Mouse (Mus musculus): ENCODE data around the gene Nfkb1.

Gene Nfkb1

DNA sequence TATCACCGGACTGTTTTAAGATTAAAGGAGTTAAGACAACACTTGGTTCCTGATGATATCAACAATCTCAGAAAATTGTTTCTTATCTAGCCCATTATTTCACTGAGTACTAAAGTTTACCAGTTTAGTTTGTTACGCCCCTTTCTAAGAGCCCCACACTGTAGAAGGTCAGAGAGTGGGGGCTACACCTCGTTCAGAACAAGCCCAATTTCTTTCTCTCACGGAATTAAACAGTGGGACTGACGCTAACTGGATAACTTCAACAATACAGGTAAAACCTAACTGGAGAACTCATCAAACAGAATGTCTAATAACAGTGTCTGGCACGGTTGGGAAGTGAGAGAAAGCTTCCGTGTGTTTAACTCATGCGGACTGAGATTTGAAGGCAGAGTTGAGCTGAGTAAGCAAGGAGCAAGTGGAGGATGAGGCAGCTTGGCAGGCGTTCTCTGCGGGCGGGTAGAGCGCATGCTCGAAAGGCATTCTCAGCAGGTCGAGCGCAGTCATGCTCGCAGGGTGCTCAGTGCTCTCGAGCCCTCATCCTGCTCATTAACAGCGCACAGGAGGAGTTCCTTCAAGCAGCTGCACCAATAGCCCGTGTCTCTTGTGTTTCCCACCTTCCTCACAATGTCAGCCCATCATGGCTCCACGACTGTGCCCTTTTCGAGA is 60.8 kb downstream of the Nfkb1 start:
- DNase-seq (ENCODE audit: low read depth), result no peak

DNA sequence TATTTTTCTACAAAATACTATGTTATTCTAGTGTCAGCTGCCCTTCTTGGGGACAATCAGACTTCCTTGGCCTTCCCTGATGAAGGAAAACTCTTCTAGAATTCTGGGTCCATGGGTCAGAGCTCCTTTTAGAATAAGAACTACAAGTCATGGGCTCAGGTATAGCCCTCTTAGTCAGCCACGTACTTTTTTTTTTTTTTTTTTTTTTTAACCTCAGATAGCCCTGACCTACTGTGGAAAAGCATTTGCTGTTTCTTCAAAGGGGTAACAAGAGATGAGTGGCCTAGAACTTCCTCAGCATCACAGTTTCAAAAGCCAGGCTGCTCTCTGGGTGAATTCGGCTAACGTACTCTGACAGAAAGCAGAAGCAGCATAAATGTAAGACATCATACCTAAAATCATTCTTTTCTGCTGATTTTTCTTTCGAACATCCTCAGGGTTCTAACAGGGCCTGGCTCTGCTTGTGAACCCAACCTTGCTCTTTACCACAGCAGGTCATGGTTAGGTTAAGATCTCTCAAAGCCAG is 61.5 kb downstream of the Nfkb1 start:
- DNase-seq (ENCODE audit: low read depth), result no peak

DNA sequence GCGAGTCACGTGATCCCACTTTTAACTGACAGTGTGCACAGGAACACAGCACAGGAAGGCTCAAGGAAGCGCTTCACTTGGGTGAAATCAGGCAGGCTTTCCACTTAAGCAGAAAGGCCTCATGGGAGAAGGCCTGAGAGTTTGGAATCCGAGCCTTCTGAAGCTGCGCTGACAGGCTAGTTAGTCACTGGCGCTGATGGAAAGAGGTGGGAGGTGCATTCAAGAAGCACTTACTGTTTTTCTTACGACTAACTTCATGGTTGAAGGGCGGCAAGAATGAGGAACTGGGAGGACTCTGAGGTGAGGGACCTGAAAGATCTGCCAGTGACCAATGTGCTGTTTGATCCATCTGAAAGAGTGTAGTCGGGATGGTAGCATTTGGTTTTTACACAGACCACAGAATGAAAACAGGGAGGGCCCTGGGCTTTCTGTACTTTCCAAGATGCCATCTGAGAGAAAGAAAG is 62.6 kb downstream of the Nfkb1 start:
- peak; percentile 80 for DNase-seq (ENCODE audit: low read depth)

DNA sequence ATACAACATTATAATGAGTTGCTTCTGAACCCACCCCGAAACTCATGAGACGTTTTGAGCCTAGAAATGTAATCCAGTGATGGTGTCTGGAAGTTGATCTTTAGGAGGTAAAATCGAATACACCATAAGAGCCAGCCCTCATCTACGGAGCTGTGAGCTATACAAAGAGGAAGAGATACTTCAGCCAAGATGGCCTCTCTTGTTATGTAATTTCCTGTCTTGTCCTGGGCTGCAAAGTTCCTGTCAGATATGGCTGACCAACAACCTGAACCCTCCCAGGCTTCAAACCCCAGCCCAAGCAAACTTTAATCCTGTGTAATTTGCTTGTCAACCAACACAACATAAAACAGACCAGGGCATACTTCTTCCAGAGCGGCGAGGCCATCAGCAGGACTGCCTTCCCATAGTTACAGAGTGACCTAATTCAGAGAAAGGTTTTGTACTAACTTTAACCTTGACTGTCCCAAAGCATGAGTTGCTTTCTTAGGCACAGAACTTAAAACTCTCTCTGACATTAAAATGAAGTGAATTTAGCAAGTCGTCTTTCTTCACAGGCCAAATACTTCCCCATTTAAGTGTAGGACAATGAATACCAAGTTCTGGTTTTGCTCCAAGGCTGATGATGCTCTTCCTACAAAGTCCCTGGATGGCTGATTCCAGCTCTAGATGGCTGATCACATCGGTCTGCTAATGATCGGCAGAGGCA is 63.2 kb downstream of the Nfkb1 start:
- no peak for DNase-seq (ENCODE audit: low read depth)

DNA sequence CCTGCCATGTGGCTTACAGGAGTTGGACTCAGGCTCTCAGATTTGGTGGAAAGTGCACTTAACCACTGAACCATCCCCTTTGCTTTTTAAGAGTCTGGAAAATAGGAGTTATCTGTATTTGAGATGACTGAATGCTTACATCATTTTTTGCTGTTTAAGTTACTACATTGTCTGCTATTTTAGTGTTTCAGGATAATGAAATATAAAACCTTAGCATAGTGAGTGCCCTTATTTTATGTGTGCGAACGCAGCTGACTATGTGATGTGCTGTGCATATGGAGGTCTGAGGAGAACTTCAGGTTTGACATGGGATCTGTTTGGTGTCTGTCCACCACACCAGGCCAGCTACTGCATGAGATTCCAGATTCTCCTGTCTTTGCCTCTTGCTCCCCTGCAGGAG is 66.1 kb downstream of the Nfkb1 start:
- no peak for DNase-seq (ENCODE audit: low read depth)

DNA sequence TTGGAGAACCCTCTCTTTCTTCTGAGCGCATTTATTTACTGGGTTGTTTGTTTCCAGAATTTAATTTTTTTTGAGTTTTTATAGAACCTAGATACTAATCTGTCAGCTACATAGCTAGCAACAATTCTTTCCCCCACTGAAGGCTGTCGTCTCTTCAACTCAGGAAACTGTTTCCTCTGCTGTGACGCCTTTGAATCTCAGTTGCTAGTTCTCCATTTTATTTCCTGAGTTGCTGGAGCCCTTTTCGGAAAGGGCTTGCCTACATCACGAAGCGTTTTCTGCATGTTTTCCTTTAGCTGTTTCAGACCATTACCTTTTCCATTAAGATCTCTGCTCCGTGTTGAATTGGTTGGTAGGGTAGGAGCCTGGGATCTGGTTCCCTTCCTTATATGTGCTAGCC is 74.6 kb downstream of the Nfkb1 start:
- DNase-seq (ENCODE audit: low read depth), result no peak

DNA sequence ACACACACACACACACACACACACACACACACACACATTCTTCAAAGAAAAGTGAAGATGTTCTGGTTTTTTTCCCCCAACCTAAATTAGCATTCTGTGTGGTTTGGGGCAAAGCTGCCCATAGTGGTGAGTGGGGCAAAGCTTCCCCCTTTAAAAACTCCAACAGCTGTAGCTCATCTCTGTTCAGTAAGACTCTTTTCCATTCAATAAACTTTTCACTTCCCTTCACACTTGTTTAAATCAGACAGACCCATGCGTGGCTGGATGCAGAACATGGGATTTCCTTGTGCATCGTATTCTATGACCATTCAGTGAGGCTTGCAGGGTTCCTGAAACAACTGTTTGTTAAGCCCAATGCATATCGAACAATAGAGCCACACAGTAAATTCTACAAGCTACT is 77.0 kb downstream of the Nfkb1 start:
- DNase-seq (ENCODE audit: low read depth), result no peak

DNA sequence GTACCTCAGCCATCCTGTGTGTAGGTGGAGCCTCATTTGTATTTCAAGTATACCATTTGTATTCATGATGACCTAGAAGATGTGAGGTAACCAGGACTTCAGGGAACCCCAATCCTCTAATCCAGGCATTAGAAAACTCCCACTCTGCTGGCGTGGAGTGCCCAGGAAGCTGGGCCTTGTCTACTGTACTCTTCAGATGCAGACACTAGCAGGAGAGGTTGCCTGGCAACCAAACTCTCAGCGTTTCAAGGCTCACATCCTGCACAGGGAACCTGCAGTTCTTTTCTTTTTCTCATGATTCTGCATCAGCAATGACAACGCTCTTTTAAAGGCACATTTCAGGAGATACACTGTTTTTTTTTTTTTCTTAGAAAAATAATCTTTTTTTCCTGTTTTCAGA is 81.1 kb downstream of the Nfkb1 start:
- DNase-seq (ENCODE audit: low read depth), result no peak

DNA sequence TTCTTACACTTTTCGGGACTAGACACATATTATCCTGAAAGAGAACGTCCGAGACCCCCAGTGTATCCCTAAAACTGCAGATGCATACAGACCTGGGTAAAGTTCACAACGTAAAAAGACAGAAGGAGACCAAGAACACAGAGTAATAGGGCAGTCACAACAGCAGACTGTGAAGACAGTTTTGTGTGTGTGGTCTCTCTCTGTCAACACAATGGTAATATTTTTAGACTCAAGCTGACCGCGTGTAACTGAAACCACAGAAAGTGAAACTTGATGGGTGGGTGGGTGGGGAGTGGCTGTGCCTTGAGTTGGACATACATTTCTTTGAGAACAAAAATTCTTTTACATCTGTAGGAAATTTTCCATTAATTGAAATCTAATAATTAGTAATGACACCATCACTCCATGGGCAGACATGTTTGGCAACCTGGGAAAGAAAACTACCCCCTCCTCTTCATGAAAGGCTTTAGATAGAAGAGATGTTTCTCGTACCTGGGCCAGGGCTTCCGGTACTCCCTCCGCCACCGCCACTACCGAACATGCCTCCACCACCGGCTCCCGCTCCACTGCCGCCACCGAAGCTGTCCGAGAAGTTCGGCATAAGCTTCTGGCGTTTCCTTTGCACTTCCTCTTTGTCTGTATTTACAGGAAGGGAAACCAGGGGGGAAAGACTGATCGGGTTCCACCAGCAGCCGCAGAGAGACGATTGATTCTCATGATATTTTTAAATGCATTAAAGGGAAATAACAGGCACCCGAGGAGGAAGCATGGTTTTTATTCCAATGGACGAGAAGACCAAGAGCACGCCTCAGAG is 83.5 kb downstream of the Nfkb1 start:
- no peak for DNase-seq (ENCODE audit: low read depth)

DNA sequence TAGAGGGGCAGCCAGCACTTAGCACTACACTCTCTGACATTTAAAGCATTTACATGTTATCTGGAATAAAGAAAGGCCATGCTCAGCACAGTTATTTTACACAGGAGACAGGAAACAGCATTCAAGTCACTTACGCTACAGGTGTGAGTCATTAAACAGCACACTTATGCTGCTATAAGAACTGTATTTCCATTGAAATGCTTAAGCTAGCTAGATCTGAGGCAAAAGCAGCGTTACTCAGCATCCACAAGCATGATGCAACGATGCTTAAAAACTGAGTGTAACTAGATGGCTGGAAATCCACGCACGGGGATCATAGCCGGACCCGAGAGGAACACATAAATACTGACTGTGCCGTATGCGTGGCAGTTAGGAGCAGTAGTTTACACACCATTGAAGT is 84.3 kb downstream of the Nfkb1 start:
- no peak for DNase-seq (ENCODE audit: low read depth)

DNA sequence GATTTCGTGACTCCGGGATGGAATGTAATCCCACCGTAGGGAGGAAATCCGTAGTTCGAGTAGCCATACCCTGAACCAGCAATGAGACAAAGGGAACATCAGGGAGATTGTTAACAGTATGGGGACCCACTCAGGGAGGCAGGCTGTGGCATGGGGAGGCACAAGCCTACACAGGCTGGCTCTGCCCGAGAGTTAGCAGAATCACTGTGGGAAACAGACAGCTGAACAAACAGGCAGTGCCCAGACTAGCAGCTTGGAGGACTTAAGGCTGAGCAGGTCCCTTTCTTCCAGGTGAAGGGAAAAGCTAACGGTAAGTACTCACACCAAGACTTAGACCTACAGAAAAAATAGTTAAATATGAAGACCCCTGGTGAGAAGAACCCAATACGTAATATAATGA is 84.8 kb downstream of the Nfkb1 start:
- DNase-seq (ENCODE audit: low read depth), result no peak

DNA sequence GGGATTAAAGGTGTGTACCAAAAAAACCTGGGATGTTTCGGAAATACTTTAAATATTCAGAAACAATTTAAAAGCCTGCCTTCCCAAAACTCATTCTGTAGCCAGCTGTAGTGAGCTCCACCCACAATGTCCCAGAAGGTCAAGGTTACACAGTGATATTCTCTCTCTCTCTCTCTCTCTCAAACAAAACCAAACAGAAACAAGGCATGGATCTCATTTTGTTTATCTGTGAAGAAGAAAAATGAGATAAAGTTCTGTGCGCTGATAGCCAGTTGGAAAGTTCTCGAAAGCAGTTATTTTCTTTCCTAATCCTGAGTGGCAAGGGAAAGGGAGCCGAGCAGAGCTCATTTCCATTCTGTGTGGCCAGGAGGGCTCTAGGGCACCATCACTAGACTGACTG is 85.9 kb downstream of the Nfkb1 start:
- no peak for DNase-seq (ENCODE audit: low read depth)

DNA sequence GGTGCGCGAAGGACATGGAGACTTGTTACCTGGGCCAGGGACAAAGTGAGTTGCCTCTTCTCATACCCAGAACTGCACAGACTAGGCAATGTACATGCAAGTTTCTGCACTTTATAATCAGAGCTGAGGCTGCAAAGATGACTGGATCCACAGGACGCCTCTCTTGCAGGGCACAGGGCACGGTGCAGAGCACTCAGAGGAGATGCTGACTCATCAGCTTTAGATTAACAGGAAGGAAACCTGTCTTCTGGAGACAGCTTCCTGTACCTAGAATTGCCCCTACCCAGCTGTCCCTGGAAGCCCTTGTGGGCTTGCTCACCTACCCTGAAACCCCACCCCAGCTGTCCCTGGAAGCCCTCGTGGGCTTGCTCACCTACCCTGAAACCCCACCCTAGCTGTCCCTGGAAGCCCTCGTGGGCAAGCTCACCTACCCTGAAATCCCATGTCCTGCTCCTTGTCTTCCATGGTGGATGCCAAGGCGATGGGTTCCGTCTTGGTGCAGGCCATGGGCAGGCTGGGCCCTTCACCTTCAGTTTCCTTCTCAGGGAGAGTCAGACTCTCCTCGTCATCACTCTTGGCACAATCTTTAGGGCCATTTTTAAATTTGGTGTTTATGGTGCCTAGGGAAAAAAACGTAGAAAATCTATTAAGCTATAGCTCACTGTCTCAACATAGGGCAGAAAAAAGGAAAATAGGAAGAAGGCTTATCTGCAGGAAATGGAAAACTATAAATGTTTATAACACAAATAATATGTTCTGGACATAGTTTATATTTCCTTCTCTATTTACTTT is 86.5 kb downstream of the Nfkb1 start:
- DNase-seq (ENCODE audit: low read depth), result no peak

DNA sequence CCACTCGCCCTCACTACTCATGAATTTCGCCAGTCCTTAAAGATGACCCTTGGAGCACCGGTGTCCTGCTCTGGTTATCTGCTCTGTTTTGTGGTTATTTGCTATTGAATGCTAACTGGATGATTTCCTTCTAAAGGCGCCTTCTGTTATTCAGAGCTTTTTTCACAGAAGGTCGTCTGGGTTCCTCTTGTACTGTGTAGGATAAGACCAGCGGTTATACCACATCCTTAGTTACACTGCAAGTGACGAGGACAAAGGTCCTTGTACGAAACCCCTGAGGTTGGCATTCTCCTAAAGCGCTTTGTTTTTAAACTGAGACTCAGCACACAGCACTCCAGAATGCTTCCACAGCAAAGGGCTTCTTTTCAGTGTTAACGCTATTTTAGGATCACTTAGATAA is 88.6 kb downstream of the Nfkb1 start:
- DNase-seq (ENCODE audit: low read depth), result no peak

DNA sequence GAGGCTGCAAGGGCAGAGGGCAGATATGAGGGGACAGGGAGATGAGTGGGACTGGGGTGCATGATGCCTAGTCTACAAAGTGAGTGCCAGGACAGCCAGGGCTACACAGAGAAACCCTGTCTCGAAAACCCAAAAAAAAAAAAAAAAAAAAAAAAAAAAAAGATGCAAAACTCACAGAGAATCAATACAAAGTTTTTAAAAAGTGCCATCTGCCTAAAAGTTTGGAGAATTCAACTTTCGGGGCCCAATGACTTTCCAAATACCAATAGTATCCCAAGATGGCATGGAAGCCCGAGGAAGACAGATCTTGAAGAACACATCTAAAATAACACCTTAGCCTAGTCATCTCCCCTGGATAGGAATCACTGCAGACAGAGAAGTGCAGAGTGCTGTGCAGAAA is 93.0 kb downstream of the Nfkb1 start:
- no peak for DNase-seq (ENCODE audit: low read depth)

DNA sequence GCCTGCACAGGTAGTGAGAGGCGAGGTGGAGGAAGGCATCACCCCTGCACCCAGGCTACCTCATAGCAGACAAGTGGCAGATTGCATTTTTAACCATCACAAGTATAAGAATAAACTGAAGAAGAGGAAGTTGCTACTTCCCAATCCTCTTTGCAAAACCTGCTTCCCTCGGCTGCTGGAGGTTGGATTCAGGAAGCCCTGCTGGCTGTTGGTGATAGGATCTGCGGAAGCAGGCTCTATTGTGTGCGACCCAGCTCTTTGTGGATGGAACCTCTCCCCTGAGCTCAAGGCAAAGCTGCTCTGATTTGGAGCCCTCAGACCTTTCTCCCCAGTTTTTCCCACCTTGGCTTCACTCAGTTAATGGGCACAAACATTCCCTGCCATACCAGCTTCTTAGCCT is 94.3 kb downstream of the Nfkb1 start:
- DNase-seq (ENCODE audit: low read depth), result no peak

DNA sequence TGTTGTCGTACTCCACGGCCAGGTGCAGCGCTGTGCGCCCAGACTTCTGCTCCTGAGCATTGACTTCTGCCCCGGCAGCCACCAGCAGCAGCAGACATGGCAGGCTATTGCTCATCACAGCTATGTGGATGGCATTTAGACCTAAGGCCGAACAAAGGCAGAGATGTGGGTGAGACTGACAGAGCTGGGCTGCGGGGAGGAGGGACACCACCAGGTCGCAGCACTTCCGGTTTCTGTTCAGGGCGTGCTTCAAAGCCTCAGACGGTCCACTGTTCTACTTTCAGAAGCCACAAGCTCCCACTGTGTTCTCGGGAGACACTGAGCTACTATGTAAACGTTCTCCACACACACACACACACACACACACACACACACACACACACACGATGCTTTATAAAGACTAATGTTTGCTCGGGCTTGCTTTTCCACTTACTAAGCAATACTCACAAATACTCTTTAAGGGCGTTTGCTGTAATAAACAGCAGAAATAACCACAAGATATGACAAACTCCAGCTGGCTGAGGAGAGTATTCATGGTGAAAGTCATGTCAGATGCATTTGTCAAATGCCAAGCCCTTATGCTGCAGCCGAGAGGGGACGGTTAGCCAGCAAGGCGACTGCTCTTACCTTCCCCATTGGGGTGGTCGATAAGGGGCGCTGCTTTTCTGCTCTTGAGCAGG is 97.0 kb downstream of the Nfkb1 start:
- no peak for DNase-seq (ENCODE audit: low read depth)

DNA sequence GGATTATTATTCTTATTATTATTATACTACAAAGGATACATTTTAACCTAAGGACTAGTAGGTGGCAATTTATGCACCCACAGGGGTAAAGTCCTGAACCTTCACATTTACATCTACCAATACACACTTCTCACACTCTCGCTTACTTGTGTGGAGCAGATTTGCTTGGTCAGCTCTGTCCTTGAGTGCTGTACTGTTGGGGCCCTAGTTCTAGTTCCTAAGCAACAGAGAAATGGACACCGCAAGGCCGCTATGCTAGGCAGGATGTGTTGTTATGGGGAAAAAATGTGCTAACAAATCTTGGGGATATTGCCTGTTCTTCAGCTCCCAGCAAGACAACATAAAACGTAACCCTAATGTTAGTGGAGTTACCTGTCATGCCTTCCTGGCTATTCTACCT is 99.3 kb downstream of the Nfkb1 start:
- DNase-seq (ENCODE audit: low read depth), result no peak

DNA sequence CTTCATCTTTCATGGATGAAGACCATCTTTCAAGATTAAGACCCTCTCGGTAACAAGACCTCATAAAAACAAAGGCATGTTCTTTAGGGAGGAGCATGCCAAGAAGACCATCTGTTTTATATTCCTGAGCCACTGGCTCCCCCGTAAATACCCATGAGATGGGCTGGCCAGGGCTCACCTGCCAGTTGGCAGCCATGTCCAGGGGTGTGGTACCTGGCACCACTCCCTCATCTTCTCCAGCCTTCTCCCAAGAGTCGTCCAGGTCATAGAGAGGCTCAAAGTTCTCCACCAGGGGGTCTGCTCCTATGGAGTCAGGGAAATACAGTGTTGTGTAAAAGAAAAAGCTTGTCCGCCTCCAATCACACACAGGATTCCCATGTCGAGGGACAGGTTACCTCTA is 100.0 kb downstream of the Nfkb1 start:
- DNase-seq (ENCODE audit: low read depth), result peak; percentile 26

DNA sequence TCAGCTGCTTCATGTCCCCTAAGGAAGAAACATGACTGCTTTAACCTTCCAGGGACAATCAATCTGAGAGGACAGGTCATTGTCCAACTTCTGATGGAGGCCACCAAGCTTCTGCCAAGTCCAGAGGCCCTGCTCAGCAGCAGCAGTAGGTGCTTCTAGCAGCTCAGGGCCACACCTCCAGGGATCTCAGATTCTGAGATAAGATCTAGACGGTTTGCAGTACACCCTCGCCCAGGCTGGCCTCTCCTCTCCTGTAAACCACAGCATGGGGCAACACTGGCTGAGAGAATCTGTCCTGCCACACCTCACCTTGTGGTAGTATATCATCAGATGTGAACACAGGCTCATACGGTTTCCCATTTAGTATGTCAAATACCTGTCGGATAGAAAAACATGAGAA is 100.9 kb downstream of the Nfkb1 start:
- DNase-seq (ENCODE audit: low read depth), result no peak

DNA sequence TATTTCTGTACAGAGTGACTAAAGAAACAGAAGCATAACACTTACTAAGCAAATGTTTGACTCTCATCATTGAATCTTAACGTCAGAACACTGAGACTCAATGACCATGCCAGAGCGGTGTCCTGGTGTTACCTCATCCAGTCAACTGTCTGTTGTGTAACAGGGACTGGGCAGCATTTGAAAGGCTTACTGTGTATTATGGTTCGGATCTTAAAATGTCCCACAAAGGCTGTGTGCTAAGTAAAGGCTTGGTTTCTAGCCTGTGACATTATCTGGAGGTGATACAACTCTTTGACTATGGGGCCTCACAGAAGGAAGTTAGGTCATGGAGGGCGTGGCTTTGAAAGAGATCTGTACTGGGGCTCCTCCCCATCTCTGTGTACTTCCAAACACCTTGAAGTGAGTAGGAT is 104.9 kb downstream of the Nfkb1 start:
- DNase-seq (ENCODE audit: low read depth), result no peak

DNA sequence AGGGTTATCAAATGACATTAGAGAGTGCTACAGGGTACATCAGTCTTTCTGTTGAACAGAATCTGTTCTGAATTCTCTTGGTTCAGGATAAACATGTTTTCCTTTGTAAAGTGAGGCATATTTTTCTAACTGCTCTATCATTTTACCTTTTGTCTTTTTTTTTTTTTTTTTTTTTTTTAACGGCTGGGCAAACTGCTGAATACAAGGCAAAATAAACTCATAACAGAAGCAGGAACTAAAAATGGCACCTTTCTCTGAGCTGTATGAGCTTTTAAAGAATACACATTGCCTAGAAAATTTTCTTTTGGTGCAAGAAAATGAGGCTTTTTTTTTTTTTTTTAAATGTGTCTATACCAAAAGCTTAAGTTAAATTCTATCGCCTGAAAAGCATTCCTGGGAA is 105.3 kb downstream of the Nfkb1 start:
- DNase-seq (ENCODE audit: low read depth), result no peak

Measured in NIH3T3 (cell line).